Mouse (Mus musculus) liver, embryonic 14.5 days (tissue): ENCODE data around the gene Prkn. TPM values are rescaled to one million over a fixed set of nuclear protein-coding genes. Genes with fewer than 3 reads are reported as not detected.

Experiments used
- ATAC-seq: fragments of 200-750 bp; cut with Nextera tagmentation; 2 replicates; pipeline ENCODE4 v1.8.0; 2017; ENCODE audit warnings: moderate number of reproducible peaks, mild to moderate bottlenecking, moderate library complexity; ENCODE audit not compliant: insufficient read depth
- DNase-seq, 3 experiments: peaks; one replicate each; pipeline ENCODE4 v3.0.0-alpha.2; 2012 to 2013; ENCODE audit warnings: low read depth in 3 of 3, low spot score in 3 of 3
- H3K27ac ChIP-seq: fragments of 300-500 bp; sonication (generic); 2 replicates; pipeline ENCODE4 v1.5.1; 2014; ENCODE audit warnings: moderate library complexity, mild to moderate bottlenecking, control low read depth, inconsistent platforms
- H3K27me3 ChIP-seq: fragments of 300-500 bp; sonication (generic); 2 replicates; pipeline ENCODE4 v1.6.1; 2014; ENCODE audit warnings: mild to moderate bottlenecking, low read length, moderate library complexity; ENCODE audit not compliant: control insufficient read depth, insufficient read depth
- H3K36me3 ChIP-seq: fragments of 300-500 bp; sonication (generic); replicated peaks from 2 replicates; pipeline ENCODE4 v1.6.1; 2014; ENCODE audit warnings: low read depth; ENCODE audit not compliant: control insufficient read depth, insufficient read depth
- H3K4me1 ChIP-seq, 2 experiments: fragments of 200-500 bp in 1 of 2; fragments of 300-500 bp in 1 of 2; sonication (generic) in 1 of 2; replicated peaks; 2 replicates each; pipeline ENCODE4 v1.6.1; 2012 to 2014; ENCODE audit warnings: antibody characterized with exemption in 1 of 2, inconsistent platforms in 1 of 2, low read length in 1 of 2; ENCODE audit not compliant: control insufficient read depth in 2 of 2, insufficient read depth in 2 of 2
- H3K4me2 ChIP-seq: fragments of 300-500 bp; sonication (generic); 2 replicates; pipeline ENCODE4 v1.6.1; 2014; ENCODE audit warnings: low read depth, mild to moderate bottlenecking, control low read depth, moderate library complexity
- H3K4me3 ChIP-seq, 2 experiments: fragments of 200-500 bp in 1 of 2; fragments of 300-500 bp in 1 of 2; sonication (generic) in 1 of 2; 2 replicates each; pipeline ENCODE4 v1.5.1; 2012 to 2014; ENCODE audit warnings: low read depth in 2 of 2, low read length in 2 of 2, mild to moderate bottlenecking in 2 of 2, control low read depth in 1 of 2, inconsistent platforms in 1 of 2, moderate library complexity in 1 of 2; ENCODE audit not compliant: insufficient read depth in 1 of 2
- H3K9ac ChIP-seq: fragments of 300-500 bp; sonication (generic); replicated peaks from 2 replicates; pipeline ENCODE4 v1.6.1; 2014; ENCODE audit warnings: mild to moderate bottlenecking, control low read depth, moderate library complexity
- H3K9me3 ChIP-seq: fragments of 300-500 bp; sonication (generic); 2 replicates; pipeline ENCODE4 v1.6.1; 2016; ENCODE audit warnings: low read length, mixed read lengths; ENCODE audit not compliant: control insufficient read depth
- CTCF ChIP-seq: IDR thresholded peaks from 2 replicates; pipeline ENCODE4 v1.5.1; 2016; ENCODE audit warnings: antibody characterized with exemption, low read depth, control low read depth
- EP300 ChIP-seq: IDR thresholded peaks from 2 replicates; pipeline ENCODE4 v1.6.1; 2016; ENCODE audit warnings: antibody characterized with exemption, low read depth
- WGBS: fragments of 180-500 bp; shearing (Covaris S2); extraction: QIAGEN DNeasy Blood & Tissue Kit; methylation state at CpG from one replicate; pipeline ENCODE4 v1.1.7; 2014; ENCODE audit not compliant: insufficient replicate concordance; 5-methylcytosine and 5-hydroxymethylcytosine counted together
- polyA plus RNA-seq, 2 experiments: library from polyadenylated mRNA; depleted of rRNA in 1 of 2; stranded (reverse) in 1 of 2; unstranded in 1 of 2; fragments of >200 nt; fragmentation: Nextera tagmentation in 1 of 2; extraction: Ambion mirVana in 1 of 2; gene quantifications; 2 replicates each; pipeline versions ENCODE4 v1.2.1 to v1.2.3; 2012 to 2014

Gene Prkn
- polyA plus RNA-seq, 2 experiments = 0.17 to 0.61 TPM

GRCm38 (mm10) chr17:11795979-11796378 is 955.8 kb downstream of the Prkn start:
- H3K9me3 ChIP-seq = no peaks in the 10 kb centered on the region
- no peak for TF ChIP-seq CTCF
- no peak for TF ChIP-seq EP300
- no peak for ATAC-seq
- DNase-seq = no peak
- no peaks in the 10 kb centered on the region for H3K4me1 ChIP-seq
- no peaks in the 10 kb centered on the region for H3K36me3 ChIP-seq
- H3K4me3 ChIP-seq = no peak overlapping the region
- H3K27ac ChIP-seq = no peak overlapping the region
- H3K9ac ChIP-seq = no peak overlapping the region
- 19% methylated on average over 3 of the region's 3 CpGs for WGBS
- no peaks in the 10 kb centered on the region for H3K27me3 ChIP-seq
- no peak overlapping the region for H3K4me2 ChIP-seq

- H3K4me2 ChIP-seq = no peak overlapping the region
- no peak for TF ChIP-seq EP300
- no peak for TF ChIP-seq CTCF
Observed at GRCm38 (mm10) chr17:11801226-11801625, 961.0 kb downstream of the Prkn start.

GRCm38 (mm10) chr17:11807280-11807679 is 967.1 kb downstream of the Prkn start:
- Histone ChIP-seq H3K9ac (no peak overlapping the region), H3K27me3 (no peaks in the 10 kb centered on the region), H3K4me1 (no peaks in the 10 kb centered on the region), H3K27ac (no peak overlapping the region), H3K36me3 (no peaks in the 10 kb centered on the region), H3K9me3 (no peaks in the 10 kb centered on the region), H3K4me2 (no peak overlapping the region), H3K4me3 (no peak overlapping the region)
- WGBS = 56% methylated on average over 3 of the region's 3 CpGs
- ATAC-seq (no peak), DNase-seq (no peak)
- TF ChIP-seq EP300 = no peak
- TF ChIP-seq CTCF = no peak

More at GRCm38 (mm10) chr17:11801226-11801625, 961.0 kb downstream of the Prkn start:
- Histone ChIP-seq H3K9me3 (no peaks in the 10 kb centered on the region), H3K36me3 (no peaks in the 10 kb centered on the region), H3K4me3 (no peak overlapping the region), H3K27ac (no peak overlapping the region), H3K9ac (no peak overlapping the region), H3K4me1 (no peaks in the 10 kb centered on the region), H3K27me3 (no peaks in the 10 kb centered on the region)
- DNase-seq = no peak
- no peak for ATAC-seq
- 81% methylated on average over 4 of the region's 4 CpGs for WGBS

GRCm38 (mm10) chr17:11817886-11818285 is 977.7 kb downstream of the Prkn start:
- 54% methylated on average over 2 of the region's 2 CpGs for WGBS
- Histone ChIP-seq H3K4me1 (no peaks in the 10 kb centered on the region), H3K36me3 (no peaks in the 10 kb centered on the region), H3K4me3 (no peak overlapping the region), H3K9ac (no peak overlapping the region), H3K27ac (no peak overlapping the region), H3K27me3 (no peaks in the 10 kb centered on the region), H3K9me3 (no peaks in the 10 kb centered on the region), H3K4me2 (no peak overlapping the region)
- no peak for TF ChIP-seq EP300
- TF ChIP-seq CTCF = no peak
- no peak for ATAC-seq
- no peak for DNase-seq

- H3K9ac ChIP-seq = no peak overlapping the region
- TF ChIP-seq CTCF = no peak
- TF ChIP-seq EP300 = no peak
- no peak overlapping the region for H3K27ac ChIP-seq
- H3K4me3 ChIP-seq = no peak overlapping the region
- no peaks in the 10 kb centered on the region for H3K9me3 ChIP-seq
- no peaks in the 10 kb centered on the region for H3K36me3 ChIP-seq
- DNase-seq (no peak), ATAC-seq (no peak)
- H3K4me2 ChIP-seq = no peak overlapping the region
- H3K27me3 ChIP-seq = no peaks in the 10 kb centered on the region
- WGBS = 52% methylated on average over 8 of the region's 8 CpGs
- H3K4me1 ChIP-seq = no peaks in the 10 kb centered on the region
Observed at GRCm38 (mm10) chr17:11819506-11819905, 979.3 kb downstream of the Prkn start.
